Mouse (Mus musculus): ENCODE measurements around the gene Mcf2l.

DNA sequence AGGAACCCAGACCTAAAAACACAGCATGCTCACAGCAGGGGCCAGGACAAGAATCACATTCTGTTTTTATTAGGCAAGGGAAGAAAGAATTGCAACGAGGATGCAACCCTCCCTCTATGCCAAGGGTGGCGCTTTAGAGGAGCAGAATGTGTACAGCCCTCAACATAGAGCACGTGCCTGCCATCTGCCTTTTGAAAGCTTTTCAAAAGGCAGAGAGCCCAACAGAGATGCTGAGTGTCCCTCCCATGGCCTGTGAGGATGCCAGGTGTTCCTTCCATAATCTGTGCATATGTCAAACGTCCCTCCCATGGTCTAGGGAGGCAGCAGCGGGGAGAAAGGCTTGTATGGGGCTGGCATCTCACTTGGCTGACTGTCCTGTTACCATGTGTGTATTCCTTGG, 174.0 kb downstream of the Mcf2l start:
- TF ChIP-seq EP300 (IDR thresholded peaks at IDR 0.05): no peak
- TF ChIP-seq CTCF (IDR thresholded peaks at IDR 0.05): no peak

Measured in lung, postnatal 0 days (tissue).